Mouse (Mus musculus) limb, embryonic 12.5 days (tissue): ENCODE measurements around the gene Alox12. TPM values are rescaled to one million over a fixed set of nuclear protein-coding genes. Genes with fewer than 3 reads are reported as not detected.
A peak's percentile ranks its signal among the peaks of the same experiment; 100 is the strongest.

Experiments used
- ATAC-seq: fragments of 200-750 bp; cut with Nextera tagmentation; 2 replicates; pipeline ENCODE4 v1.8.0; 2017; ENCODE audit warnings: low read depth, moderate TSS enrichment; ENCODE audit not compliant: insufficient number of reproducible peaks, insufficient read depth, low FRiP score, low TSS enrichment
- H3K27ac ChIP-seq: fragments of 300-500 bp; sonication (generic); 2 replicates; pipeline ENCODE4 v1.5.1; 2016; ENCODE audit warnings: mild to moderate bottlenecking, moderate library complexity
- H3K27me3 ChIP-seq: fragments of 300-500 bp; sonication (generic); 2 replicates; pipeline ENCODE4 v1.6.1; 2016; ENCODE audit warnings: mild to moderate bottlenecking, moderate library complexity
- H3K36me3 ChIP-seq: fragments of 300-500 bp; sonication (generic); 2 replicates; pipeline ENCODE4 v1.6.1; 2016; ENCODE audit warnings: mild to moderate bottlenecking, moderate library complexity
- H3K4me1 ChIP-seq: fragments of 300-500 bp; sonication (generic); replicated peaks from 2 replicates; pipeline ENCODE4 v1.6.1; 2016
- H3K4me2 ChIP-seq: fragments of 300-500 bp; sonication (generic); 2 replicates; pipeline ENCODE4 v1.6.1; 2016; ENCODE audit warnings: mild to moderate bottlenecking, moderate library complexity
- H3K4me3 ChIP-seq: fragments of 300-500 bp; sonication (generic); replicated peaks from 2 replicates; pipeline ENCODE4 v1.5.1; 2016; ENCODE audit warnings: mild to moderate bottlenecking
- H3K9ac ChIP-seq: fragments of 300-500 bp; sonication (generic); replicated peaks from 2 replicates; pipeline ENCODE4 v1.6.1; 2016; ENCODE audit warnings: mild to moderate bottlenecking, moderate library complexity
- H3K9me3 ChIP-seq: fragments of 300-500 bp; sonication (generic); 2 replicates; pipeline ENCODE4 v1.6.1; 2016; ENCODE audit warnings: mild to moderate bottlenecking, moderate library complexity
- WGBS: fragments of 180-500 bp; shearing (Covaris S2); methylation state at CpG from one replicate; pipeline ENCODE4 v1.1.7; 2016; 5-methylcytosine and 5-hydroxymethylcytosine counted together
- polyA plus RNA-seq: library from polyadenylated mRNA; unstranded; fragments of >200 nt; fragmentation: Nextera tagmentation; extraction: Ambion mirVana; gene quantifications from 2 replicates; pipeline ENCODE4 v1.2.1, GENCODE M21; 2016

The Alox12 gene
- polyA plus RNA-seq, 1 experiment from 2014 or later: 2.8 TPM

DNA sequence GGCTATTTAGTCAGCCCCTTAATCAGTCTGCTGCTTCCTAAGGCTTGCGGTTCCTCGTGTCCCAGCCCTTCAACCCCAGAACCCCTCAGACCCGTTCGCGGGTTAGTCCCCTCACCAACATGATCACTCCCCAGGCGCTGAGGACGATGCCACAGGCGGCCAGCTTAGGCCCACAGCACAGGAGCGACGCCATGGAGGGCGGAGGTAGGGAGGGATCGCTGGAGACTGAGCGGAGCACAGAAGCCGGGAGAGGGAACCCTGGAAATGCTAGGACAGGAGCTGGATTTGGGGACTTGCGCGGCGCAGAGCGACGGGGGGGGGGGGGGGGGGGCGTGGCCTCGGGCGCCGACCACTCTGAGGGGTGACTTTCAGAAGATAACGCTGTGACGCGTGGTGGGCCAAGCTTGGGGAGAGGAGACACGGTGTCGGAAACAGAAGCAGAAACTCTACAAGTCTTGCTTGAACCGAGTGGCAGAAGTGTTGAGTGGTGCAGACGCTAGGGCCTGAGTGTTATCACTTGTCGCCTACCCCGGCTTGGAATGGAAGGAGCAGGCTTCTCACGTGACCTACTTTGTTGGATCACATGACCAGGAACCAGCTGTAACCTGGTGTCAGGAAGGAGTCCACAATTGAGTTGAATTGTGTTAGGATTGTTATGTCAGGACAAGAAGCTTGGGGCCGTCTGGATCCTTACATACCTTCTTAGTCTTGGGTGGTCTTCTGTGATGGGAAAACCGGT is 15.4 kb downstream of the Alox12 start, which contains the start of the genes Gm21988 and Rnasek:
Gm21988 (minus strand) TSS at position 290 of the 739 bp plus-strand sequence.
Rnasek (minus strand) TSS at position 302 of the 739 bp plus-strand sequence.
- Histone ChIP-seq H3K36me3 (peaks cover 13% of the 10 kb centered on the region), H3K27ac (peak within 1 kb of the TSS; percentile 78), H3K9ac (peak within 1 kb of the TSS; percentile 85), H3K4me1 (peaks cover 25% of the 10 kb centered on the region), H3K9me3 (no peaks in the 10 kb centered on the region), H3K4me2 (peak within 1 kb of the TSS; percentile 95), H3K27me3 (peaks cover 2% of the 10 kb centered on the region; the same call in 1 of the 2 replicates), H3K4me3 (peak within 1 kb of the TSS; percentile 88)
- ATAC-seq: peak; percentile 22; the same call in 1 of the 2 replicates
- WGBS: under 1% methylated on average over 27 of the region's 35 CpGs

DNA sequence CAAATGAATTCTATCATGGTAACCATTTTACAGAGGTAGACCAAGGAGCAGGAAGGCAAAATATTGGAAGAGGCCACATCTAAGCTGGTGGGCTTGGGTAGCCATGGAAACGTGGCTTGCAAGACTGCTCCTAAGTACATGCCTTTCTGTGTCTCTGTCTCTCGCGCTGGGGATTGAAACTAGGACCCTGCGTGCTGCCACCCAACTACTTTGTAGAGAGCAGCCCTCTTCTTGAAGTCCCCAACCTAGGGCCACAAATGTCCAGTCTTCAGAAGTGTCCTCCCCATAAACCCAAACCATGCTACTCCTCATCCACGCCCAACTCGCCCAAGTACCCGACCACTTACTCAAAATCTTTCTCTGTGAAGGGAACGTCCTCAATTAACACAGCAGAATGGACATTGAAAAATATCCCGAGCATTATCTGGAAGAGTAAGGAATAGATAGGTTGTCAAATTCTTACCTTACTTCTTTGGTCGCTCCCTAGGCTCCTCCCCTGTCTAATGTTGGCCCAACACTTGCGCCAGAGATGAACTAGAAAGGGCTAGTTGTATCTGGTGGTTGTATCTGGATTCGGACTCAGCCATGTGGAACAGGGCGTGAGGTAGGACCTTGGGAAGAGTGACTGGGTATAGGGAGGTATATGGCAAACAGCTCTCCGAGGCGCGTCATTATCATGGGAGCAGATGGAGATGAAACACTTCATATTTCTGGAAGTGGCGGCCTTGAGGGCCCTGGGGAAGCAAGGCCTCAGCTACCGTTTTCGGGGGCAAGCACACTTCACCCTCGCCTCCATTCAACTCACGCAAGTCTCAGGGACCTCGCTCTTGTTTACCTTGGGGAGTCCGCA is 16.3 kb downstream of the Alox12 start:
- peak overlapping the region; percentile 88 for H3K4me3 ChIP-seq
- no peak for ATAC-seq
- H3K36me3 ChIP-seq: peaks cover 17% of the 10 kb centered on the region
- peak overlapping the region; percentile 85 for H3K9ac ChIP-seq
- no peaks in the 10 kb centered on the region for H3K9me3 ChIP-seq
- peaks cover 29% of the 10 kb centered on the region for H3K4me1 ChIP-seq
- 14% methylated on average over 23 of the region's 23 CpGs for WGBS
- H3K4me2 ChIP-seq: peak overlapping the region; percentile 95
- peak overlapping the region; percentile 92 for H3K27ac ChIP-seq
- H3K27me3 ChIP-seq: no peaks in the 10 kb centered on the region

DNA sequence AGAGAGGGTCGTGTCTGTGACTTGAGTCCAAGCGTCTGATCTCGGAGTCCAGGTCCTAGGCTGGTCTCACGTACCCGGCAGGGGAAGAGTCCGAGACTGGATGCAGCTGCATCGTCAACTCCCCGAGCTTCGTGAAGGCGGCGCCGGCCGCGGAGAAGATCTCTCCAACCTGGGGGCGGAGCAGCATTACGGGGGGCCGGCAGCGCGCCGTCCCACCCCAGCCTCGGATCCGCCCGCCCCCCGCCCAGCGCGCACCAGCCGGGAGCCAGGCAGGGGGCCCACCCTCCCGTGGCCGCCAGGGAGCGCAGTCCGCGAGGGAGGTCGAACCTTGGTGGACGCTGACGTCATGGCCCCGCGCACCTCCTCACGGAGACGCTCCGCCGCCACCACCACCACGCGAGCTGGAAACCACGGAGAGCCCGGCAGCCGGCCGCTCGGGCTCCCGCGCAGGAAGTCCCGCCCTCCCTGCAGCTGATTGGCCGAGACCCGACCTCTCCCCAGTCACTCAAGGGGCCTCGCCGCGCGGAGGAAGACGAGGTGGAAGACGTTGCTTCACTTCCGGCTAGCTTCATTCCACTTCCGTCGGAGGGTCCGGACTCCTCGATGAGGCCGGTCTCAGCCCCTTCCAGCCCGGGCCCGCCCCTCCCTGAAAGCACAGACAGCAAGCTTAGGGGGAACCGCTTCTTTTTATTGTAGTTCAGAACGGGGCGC is 17.5 kb downstream of the Alox12 start, which contains the start of gene 0610010K14Rik:
0610010K14Rik (minus strand) TSS at position 458 of the 711 bp plus-strand sequence.
- Histone ChIP-seq H3K4me2 (peak within 1 kb of the TSS; percentile 95), H3K27me3 (no peaks in the 10 kb centered on the region), H3K4me1 (peaks cover 40% of the 10 kb centered on the region), H3K4me3 (peak within 1 kb of the TSS; percentile 88), H3K9ac (peak within 1 kb of the TSS; percentile 85), H3K9me3 (no peaks in the 10 kb centered on the region), H3K27ac (peak within 1 kb of the TSS; percentile 92), H3K36me3 (peaks cover 17% of the 10 kb centered on the region)
- under 1% methylated on average over 70 of the region's 70 CpGs for WGBS
- ATAC-seq: peak; percentile 90

DNA sequence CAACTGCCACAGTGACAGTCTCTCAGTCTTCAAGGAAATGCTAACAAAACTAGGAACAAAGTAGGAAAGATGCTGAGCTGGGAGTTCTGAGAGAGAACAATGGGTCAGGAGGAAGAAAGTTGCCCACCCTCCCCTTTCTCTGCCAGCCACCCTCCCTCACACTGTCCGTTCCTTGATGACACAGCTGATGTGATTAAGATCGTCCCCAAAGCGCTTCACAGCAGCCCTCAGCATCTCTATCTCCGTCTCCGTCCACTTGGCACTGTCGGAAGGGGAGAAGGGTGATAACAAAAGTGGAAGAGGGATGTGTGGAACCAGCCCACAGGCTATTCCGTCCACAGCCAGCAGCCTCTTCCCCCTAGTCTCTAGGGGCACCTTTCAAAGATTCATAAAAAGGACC is 18.4 kb downstream of the Alox12 start:
- no peak for ATAC-seq
- WGBS: 35% methylated on average over 7 of the region's 7 CpGs
- peaks cover 46% of the 10 kb centered on the region for H3K4me1 ChIP-seq

DNA sequence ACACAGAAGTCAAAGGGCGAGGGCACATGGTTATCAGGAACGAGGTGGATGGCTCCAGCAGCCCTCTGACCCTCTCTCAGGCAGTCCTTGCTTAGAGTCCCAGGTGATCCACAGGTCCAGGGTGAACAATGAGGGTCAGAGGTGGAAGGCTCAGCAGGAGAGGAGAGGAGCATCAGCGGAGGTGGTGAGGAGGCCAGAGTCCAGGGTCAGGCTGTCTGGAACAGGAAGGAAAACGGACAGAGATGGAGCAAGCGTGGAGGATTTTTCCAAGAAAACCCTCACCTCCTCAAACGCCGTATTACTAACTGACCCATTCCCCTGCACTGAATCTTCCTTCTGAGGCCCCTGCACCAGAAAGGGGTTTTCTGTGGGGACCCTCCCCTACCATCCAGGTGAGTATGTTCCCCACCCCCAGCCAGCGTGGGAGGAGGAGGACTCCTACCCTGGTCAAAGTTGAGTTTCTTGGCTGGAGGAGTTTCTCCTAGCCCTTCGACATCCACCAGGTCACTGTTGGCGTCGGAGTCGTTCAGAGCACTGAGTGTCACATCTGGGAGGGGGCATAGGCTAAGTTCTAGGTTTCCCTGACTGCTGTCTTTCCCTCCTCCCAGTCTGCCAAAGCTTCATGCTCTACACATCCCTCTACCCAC is 19.8 kb downstream of the Alox12 start:
- no peaks in the 10 kb centered on the region for H3K9me3 ChIP-seq
- H3K4me1 ChIP-seq: peaks cover 44% of the 10 kb centered on the region
- no peak for ATAC-seq
- no peak overlapping the region for H3K27ac ChIP-seq
- H3K36me3 ChIP-seq: peaks cover 17% of the 10 kb centered on the region
- H3K27me3 ChIP-seq: peaks cover under 1% of the 10 kb centered on the region
- 90% methylated on average over 12 of the region's 12 CpGs for WGBS
- H3K9ac ChIP-seq: no peak overlapping the region
- no peak overlapping the region for H3K4me2 ChIP-seq
- no peak overlapping the region for H3K4me3 ChIP-seq

More for the DNA sequence above, 18.4 kb downstream of the Alox12 start:
- H3K9ac ChIP-seq: peak overlapping the region; percentile 84
- H3K27ac ChIP-seq: peak overlapping the region; percentile 92; the same call in 1 of the 2 replicates
- H3K4me3 ChIP-seq: peak overlapping the region; percentile 88
- peaks cover 17% of the 10 kb centered on the region for H3K36me3 ChIP-seq
- H3K27me3 ChIP-seq: no peaks in the 10 kb centered on the region
- H3K9me3 ChIP-seq: no peaks in the 10 kb centered on the region
- H3K4me2 ChIP-seq: peak overlapping the region; percentile 95

DNA sequence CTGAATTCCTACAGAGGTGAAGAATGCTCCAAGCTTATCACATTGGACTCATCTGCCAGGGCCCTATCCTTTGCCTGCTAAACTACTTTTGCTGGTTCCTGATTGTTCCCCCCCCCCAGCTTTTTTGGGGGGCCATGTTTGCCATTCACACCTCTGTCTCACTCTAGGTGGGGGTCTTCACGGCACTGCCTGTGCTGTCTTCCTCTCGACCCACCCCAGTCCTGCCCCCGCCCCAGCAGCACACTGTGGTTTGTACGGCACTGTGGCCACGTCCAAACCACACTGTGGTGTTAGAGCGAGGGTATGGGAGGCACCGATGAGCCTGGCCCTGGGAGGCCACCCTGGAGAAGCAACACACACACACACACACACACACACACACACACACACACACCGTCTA is 20.7 kb downstream of the Alox12 start:
- Histone ChIP-seq H3K9ac (no peak overlapping the region), H3K4me3 (no peak overlapping the region), H3K4me2 (no peak overlapping the region), H3K36me3 (peaks cover 17% of the 10 kb centered on the region), H3K27me3 (peaks cover 10% of the 10 kb centered on the region), H3K4me1 (peaks cover 51% of the 10 kb centered on the region), H3K9me3 (no peaks in the 10 kb centered on the region), H3K27ac (no peak overlapping the region)
- ATAC-seq: no peak
- whole genome bisulfite sequencing: 80% methylated on average over 8 of the region's 8 CpGs

DNA sequence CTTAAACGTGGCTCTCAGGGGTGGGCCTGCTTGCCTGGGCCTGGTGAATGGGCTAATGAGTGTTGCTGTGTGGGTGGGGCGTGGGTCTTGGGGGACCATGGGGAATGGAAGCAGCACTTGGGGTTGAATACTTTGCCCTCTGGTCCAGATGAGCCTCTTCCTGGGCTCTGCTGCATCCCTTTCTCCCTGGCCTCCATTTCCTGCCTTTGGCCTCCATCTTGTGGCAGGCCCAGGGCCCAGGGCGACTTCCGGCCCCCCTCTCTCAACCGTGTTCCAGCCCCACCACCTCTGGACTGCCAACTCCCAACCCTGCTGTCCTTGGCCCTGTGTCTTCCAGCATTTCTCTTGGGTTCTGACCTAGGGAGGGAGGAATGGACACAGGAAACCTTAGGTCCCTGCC is 21.1 kb downstream of the Alox12 start:
- no peaks in the 10 kb centered on the region for H3K9me3 ChIP-seq
- H3K36me3 ChIP-seq: peaks cover 17% of the 10 kb centered on the region
- 58% methylated on average over 5 of the region's 5 CpGs for WGBS
- H3K4me2 ChIP-seq: no peak overlapping the region
- H3K27me3 ChIP-seq: peaks cover 14% of the 10 kb centered on the region
- H3K4me1 ChIP-seq: peaks cover 55% of the 10 kb centered on the region
- ATAC-seq: no peak
- H3K27ac ChIP-seq: no peak overlapping the region
- H3K9ac ChIP-seq: no peak overlapping the region
- H3K4me3 ChIP-seq: no peak overlapping the region

DNA sequence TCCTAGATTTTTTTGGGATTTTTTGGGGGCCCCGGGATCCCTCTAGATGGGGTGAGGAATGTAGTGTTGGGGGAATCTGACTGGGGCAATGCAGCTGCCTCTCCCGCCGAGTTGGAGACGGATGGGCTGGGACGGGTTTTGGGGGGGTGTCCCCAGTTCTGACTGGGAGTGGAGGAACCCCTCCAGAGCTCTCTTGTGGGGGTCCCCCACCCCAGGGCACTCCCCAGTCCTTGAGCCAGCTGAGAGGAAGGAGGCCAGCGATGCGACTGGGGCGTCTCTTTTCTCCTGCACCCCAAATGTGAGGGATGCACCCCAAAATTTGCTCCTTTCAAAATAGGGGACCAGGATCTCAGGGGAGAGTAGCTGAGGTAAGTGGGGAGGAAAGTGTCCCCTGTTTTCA is 22.1 kb downstream of the Alox12 start:
- ATAC-seq: no peak
- Histone ChIP-seq H3K36me3 (peaks cover 17% of the 10 kb centered on the region), H3K4me2 (peak overlapping the region; percentile 58), H3K9ac (peak overlapping the region; percentile 50), H3K27ac (peak overlapping the region; percentile 59), H3K27me3 (peaks cover 24% of the 10 kb centered on the region), H3K9me3 (no peaks in the 10 kb centered on the region), H3K4me1 (peaks cover 48% of the 10 kb centered on the region), H3K4me3 (peak overlapping the region; percentile 38)
- 31% methylated on average over 8 of the region's 8 CpGs for WGBS

DNA sequence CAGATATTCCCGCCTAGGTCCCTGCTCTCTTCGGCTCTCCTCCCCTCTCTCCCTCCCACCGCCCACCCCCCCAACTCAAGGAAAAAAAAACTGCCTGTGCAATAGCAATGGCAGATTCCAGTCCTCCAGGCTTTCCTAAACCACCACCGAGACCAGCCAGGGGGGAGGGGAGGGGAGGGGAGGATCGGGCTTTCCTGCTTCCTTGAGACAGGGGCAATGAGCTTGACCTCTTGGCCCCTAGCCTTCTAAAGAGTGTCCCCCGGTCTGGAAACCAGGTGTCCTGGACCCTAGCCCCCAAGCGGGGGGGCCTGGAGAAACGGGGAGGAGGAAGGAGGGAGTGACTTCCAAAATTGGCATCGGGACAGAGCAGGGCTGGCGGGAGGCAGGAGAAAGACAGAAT is 22.6 kb downstream of the Alox12 start:
- Histone ChIP-seq H3K4me1 (peaks cover 48% of the 10 kb centered on the region), H3K27ac (peak overlapping the region; percentile 59)
- no peak for ATAC-seq

DNA sequence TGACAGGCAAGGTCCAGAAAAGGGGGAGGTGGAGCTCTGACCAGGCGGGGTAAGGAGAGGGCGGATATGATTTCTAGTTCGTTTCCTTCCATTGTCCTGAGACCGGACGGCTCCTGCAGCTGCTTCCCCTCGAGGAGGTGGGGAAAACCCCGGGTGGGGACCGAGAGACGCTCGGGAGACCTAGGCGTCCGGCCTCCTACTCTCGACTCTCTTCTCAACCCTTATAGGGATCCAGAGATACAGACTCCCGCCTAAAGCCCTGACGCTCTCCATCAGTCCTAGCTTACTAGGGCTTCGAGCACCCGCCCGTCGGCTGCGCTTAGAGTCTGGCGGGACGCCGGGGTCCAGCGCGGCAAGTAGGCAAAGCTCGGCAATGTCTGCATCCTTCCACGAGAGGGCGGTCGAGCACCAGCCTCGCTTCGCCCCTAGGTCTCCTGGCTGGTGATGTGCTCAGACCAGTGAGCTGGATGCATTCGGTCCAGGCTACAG is 24.9 kb downstream of the Alox12 start:
- H3K4me2 ChIP-seq: peak overlapping the region; percentile 49
- peaks cover 9% of the 10 kb centered on the region for H3K36me3 ChIP-seq
- H3K4me1 ChIP-seq: peaks cover 53% of the 10 kb centered on the region
- no peaks in the 10 kb centered on the region for H3K9me3 ChIP-seq
- WGBS: 2% methylated on average over 32 of the region's 32 CpGs
- no peak overlapping the region for H3K9ac ChIP-seq
- H3K4me3 ChIP-seq: peak overlapping the region; percentile 34
- ATAC-seq: no peak
- H3K27me3 ChIP-seq: peaks cover 52% of the 10 kb centered on the region
- peak overlapping the region; percentile 42 for H3K27ac ChIP-seq

More for the DNA sequence above, 22.6 kb downstream of the Alox12 start:
- H3K9ac ChIP-seq: peak overlapping the region; percentile 50
- H3K4me2 ChIP-seq: peak overlapping the region; percentile 58
- peak overlapping the region; percentile 38 for H3K4me3 ChIP-seq
- peaks cover 29% of the 10 kb centered on the region for H3K27me3 ChIP-seq
- 2% methylated on average over 9 of the region's 10 CpGs for WGBS
- H3K9me3 ChIP-seq: no peaks in the 10 kb centered on the region
- H3K36me3 ChIP-seq: peaks cover 17% of the 10 kb centered on the region
